Mouse (Mus musculus) urinary bladder, postnatal 25 days (tissue): ENCODE data around the gene Cstb.
A peak's percentile ranks its signal among the peaks of the same experiment; 100 is the strongest.

ENCODE experiments used
- DNase-seq: peaks from one replicate; pipeline ENCODE4 v3.0.0; 2022; ENCODE audit warnings: low spot score

The Cstb gene

GRCm38 (mm10) chr10:78417888-78418287, 7.6 kb upstream of the Cstb start:
- DNase-seq: no peak

DNA sequence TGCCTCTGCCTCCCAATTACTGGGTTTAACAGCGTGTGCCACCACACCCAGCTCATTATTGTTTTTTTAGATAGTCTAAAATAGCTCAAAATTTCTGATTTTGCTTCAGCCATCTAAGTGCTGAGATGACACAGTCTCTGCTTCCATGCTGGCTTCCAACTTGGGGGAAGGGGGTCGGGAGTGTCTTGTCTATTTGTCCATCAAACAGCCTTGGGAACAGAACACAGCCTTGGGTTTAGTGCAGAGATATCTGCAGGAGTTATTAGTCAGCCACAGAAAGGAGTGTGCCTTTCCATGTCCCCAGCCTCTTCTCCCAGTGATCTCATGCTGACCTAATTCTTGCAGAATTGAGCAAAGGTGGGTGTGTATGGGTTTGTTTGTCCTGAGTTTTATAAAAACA, 6.7 kb upstream of the Cstb start:
- DNase-seq: no peak

DNA sequence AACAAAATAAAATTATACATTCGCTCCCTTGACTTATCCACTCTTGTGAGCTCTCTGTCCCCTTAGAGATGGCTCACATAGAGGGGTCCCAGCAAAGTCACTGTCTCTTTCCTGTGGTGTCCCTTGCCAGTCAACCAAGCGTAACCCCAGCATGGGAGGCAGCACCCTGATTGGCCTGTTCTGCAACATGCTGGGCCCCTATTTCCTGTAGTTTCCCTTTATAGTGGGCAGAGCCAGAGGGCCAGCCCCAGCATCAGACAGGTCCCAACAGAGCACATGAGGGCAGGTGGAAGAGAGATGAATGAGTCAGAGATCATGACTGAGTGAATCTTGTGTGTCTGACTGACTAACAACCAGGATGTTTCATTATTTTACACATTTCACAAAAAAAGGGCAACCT, 4.5 kb upstream of the Cstb start:
- DNase-seq: no peak

- DNase-seq: no peak
Observed at GRCm38 (mm10) chr10:78422614-78423013, 2.9 kb upstream of the Cstb start.

- DNase-seq: no peak
Observed at GRCm38 (mm10) chr10:78426117-78426735, 757 bp downstream of the Cstb start.

- no peak for DNase-seq
Observed at GRCm38 (mm10) chr10:78428070-78428469, 2.6 kb downstream of the Cstb start.

DNA sequence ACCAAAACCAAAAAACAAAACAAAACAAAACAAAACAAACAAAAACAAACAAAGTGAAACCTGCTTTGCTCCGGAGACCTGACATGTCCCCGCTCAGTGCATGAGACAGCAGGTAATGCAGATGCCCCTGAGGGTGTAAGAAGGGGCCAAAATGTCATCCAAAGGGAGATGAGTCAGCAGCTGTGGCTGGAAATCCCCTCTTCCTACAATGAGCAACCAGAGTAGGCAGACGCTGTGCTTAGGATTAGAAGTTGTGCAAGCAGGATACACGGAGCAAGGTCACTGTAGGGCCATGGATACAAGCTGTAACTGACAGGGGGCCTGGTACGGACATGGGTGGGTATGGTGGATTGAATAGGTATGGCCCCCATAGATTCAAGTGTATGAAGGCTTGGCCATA, 3.7 kb downstream of the Cstb start:
- DNase-seq: no peak

DNA sequence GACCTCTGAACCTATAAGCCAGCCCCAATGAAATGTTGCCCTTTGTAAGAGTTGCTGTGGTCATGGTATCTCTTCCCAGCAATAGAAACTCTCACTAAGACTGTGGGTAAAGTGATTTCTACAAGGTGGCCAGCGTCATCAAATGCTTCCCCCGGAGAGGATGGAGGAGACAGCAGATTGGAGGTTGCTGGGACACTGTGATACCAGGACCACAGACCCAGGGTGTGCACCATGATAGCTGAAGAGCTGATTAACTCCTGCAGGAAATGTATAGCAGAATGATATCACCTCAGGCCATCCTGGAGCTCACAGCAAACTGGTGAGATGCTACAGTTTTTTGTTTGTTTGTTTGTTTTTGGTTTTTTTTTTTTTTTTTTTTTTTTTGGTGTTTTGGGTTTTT, 4.3 kb downstream of the Cstb start:
- no peak for DNase-seq

DNA sequence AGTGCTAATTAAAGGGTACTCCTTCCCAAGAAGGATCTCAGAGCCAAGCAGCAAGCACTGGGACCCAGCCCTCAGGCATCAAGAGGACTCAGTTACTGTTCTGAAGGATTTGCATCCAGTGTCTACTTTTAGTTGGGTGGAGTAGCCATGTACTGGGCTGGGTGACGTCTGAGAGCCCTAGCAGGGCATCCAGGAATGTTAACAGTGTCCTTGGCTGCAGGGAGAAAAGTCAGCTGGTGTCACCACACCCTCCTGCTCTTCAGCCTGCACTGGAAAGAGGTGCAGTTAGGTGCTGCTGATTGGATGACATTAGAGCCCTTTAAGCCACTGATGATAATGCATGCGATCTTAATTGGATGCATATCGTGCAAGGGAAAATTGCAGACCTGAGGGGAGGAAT, 7.4 kb downstream of the Cstb start:
- no peak for DNase-seq

DNA sequence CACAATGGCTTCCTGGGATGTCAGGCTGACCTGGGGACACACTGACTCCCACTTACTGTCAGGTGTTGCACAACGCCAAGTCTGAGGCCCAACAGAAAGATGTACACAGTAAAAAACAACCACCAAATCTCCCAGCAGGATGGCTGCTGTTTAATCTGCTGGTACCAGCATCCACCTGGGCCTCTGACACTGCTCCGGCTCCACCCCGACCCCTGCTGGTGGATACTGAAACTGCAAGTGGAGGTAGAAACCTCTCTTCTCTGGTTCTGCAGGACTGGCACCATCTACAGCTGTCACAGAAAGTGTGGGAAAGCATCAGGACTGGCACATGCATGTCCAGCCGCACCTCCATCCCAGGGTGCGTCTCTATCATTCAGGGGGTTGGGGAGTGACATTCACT, 12.6 kb downstream of the Cstb start:
- peak; percentile 84 for DNase-seq

- no peak for DNase-seq
Observed at GRCm38 (mm10) chr10:78439550-78439949, 14.1 kb downstream of the Cstb start.

- DNase-seq: no peak
Observed at GRCm38 (mm10) chr10:78439990-78440389, 14.5 kb downstream of the Cstb start.

- no peak for DNase-seq
Observed at GRCm38 (mm10) chr10:78440812-78441211, 15.3 kb downstream of the Cstb start.

DNA sequence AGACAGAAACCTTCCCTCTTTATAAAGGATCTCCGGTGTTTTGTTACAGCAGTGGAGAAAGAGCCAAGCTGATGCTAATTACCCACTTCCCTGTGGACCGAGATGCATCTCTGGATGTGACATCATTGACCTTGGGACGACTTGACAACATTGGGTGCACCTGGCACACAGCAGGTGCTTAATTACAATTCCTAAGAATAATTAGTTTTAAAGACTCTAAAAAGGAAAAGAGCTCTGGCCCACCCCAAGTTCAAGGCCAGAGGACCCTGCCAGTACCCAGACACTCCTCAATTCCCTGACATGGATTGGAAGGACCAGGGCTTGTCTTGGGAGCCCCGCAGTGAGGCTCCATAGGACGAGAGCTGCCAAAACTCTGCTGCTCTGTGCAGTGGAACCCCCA, 16.1 kb downstream of the Cstb start:
- DNase-seq: no peak

- no peak for DNase-seq
Observed at GRCm38 (mm10) chr10:78442292-78442691, 16.8 kb downstream of the Cstb start.

DNA sequence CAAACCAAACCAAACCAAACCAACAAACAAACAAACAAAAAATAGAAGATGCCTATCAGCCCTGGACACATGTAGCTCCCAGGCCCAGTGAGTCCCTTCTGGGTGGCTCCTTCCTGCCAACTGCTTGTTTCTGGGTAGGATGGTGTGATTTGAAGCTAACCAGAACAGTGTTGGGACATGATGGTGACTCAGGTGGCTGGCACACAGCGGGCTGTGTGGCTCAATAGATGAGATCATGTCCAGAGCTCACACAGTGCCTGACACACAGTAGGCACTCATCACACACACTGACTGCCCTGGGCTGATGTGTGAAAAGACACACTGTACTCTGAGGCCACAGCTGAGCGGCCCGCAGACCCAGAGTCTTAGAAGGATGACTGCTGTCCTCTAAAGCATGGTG, 20.7 kb downstream of the Cstb start:
- no peak for DNase-seq

DNA sequence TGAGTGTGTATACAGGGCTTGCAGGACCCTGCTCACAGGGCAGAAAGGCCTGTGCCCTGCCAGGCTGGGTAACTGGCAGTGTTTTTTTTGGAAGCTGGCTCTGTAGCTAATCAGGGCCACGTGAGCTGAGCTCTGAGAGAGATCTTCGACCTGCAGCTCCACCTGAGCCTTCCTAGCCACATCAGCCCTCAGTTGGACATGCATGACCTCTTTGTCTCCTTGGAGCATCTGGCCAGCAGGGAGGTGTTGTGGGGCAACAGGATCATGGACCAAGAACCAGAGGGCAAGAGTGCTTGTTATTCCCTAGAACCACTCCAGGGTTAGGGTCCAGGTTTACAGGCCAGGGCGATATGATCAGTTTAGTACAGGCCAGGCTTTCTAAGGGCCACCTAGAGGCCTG, 21.9 kb downstream of the Cstb start:
- no peak for DNase-seq

DNA sequence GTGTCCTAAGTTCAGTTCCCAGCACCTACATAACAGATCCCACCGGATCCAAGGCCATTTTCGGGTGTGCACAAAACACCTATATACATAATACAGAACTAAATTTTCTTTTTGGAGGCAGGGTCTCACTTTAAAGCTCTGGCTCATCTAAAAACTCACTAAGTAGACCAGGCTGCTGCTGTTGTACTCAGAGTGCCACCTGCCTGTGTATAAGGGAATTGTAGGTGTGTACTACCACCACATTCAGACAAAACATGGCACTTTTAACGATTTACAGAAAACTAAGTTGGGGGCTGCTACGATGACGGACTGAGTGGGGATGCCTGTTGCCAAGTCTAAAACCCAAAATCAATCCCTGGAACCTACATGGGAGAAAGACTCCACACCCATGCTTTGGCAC, 25.3 kb downstream of the Cstb start:
- DNase-seq: no peak

GRCm38 (mm10) chr10:78452641-78453040, 27.2 kb downstream of the Cstb start:
- DNase-seq: no peak

DNA sequence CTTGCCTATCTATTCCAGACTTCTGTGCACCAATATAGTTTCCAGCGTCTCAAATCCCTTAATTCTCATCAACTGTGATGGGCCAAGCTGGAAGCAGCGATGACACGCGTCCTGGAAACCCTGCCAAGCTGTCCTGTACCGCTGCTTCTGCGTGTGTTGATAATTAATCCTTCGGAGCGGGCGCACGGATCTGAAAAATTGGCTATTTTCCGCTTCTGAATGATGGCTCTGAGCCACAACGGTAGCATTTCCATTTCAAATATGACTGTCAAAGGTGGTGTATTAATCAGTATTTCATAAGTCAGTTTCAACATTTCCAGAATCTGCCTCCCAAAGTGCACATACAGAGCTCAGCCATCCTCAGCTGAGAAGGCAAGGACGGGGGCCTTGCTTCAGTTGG, 31.2 kb downstream of the Cstb start:
- DNase-seq: no peak

DNA sequence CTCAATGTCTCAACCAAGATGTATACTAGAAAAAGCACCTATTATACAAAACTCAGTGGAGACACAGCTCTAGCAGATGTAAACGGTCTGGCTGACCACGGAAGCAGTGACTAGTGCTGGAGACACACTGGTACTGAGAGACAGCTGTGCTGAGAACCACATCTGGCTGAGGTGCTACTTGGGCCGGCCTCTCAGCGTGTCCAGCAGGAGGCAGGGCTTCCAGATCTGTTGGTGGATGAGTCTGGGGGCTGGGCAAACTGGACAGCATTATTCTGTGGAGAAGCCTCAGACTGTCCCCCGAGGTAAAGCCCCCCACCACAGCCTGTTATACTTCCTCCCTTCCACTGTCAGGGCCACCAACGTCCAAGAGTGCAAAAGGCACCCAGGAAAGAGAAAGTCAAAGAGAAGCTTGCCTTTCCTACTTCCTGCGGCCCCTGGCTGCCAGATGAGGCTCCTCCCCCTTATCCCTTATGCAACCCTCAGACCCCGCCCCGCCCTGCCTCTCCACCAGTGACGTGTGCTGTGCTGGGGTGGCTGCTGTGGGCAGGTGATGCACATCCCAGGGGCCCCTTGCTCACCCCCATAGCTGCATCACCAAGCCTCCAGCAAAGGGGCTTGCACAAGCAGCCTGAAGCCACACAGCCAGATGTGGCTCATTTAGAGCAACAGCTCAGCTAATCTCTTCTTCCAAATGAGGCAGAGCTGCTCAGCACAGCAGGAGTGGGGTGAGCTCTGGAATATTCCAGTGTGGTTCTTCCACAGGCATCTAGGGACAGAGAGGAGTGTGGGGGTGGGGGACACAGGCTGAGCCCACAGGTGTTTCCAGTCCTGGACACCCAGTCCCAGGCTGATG, 32.3 kb downstream of the Cstb start:
- peak; percentile 60 for DNase-seq

- DNase-seq: no peak
Observed at GRCm38 (mm10) chr10:78458348-78459111, 33.1 kb downstream of the Cstb start.

- no peak for DNase-seq
Observed at GRCm38 (mm10) chr10:78460463-78460862, 35.0 kb downstream of the Cstb start.
